Mouse (Mus musculus) MEL (cell line): ENCODE data around the gene Ccdc107. TPM values are rescaled to one million over a fixed set of nuclear protein-coding genes. Genes with fewer than 3 reads are reported as not detected.

Experiments
- DNase-seq: peaks from one replicate; pipeline ENCODE4 v3.0.0; 2011; ENCODE audit warnings: low read depth, low spot score
- H3K27ac ChIP-seq: 2 replicates; pipeline ENCODE4 v1.5.1; 2012; ENCODE audit warnings: low read depth, mild to moderate bottlenecking, control low read depth, low read length, moderate library complexity; ENCODE audit not compliant: control insufficient read depth
- H3K27me3 ChIP-seq, 2 experiments: fragments of 150-350 bp in 1 of 2; sonication (generic) in 1 of 2; 2 replicates each; pipeline ENCODE4 v1.6.1; 2012; ENCODE audit warnings: low read length in 2 of 2, mild to moderate bottlenecking in 2 of 2, improper control_type of control experiment in 1 of 2, moderate library complexity in 1 of 2; ENCODE audit not compliant: insufficient read depth in 2 of 2, control insufficient read depth in 1 of 2
- H3K36me3 ChIP-seq, 2 experiments: 2 replicates each; pipeline ENCODE4 v1.6.1; 2012 to 2014; ENCODE audit warnings: low read length in 2 of 2, improper control_type of control experiment in 1 of 2, inconsistent platforms in 1 of 2, mild to moderate bottlenecking in 1 of 2; ENCODE audit not compliant: insufficient read depth in 2 of 2, control insufficient read depth in 1 of 2
- H3K4me1 ChIP-seq, 2 experiments: fragments of 150-350 bp in 1 of 2; sonication (generic) in 1 of 2; 2 replicates each; pipeline ENCODE4 v1.6.1; 2012; ENCODE audit warnings: low read length in 2 of 2, improper control_type of control experiment in 1 of 2, mild to moderate bottlenecking in 1 of 2; ENCODE audit not compliant: insufficient read depth in 2 of 2, control insufficient read depth in 1 of 2
- H3K4me3 ChIP-seq, 2 experiments: fragments of 150-350 bp in 1 of 2; sonication (generic) in 1 of 2; 2 replicates each; pipeline ENCODE4 v1.5.1; 2012; ENCODE audit warnings: low read depth in 2 of 2, low read length in 2 of 2, mild to moderate bottlenecking in 2 of 2, moderate library complexity in 2 of 2, control low read depth in 1 of 2, improper control_type of control experiment in 1 of 2; ENCODE audit not compliant: control insufficient read depth in 1 of 2, insufficient read depth in 1 of 2
- H3K79me2 ChIP-seq: 2 replicates; pipeline ENCODE4 v1.6.1; 2012; ENCODE audit warnings: mild to moderate bottlenecking, low read length, moderate library complexity; ENCODE audit not compliant: control insufficient read depth, poor library complexity, insufficient read depth
- H3K9ac ChIP-seq: 2 replicates; pipeline ENCODE4 v1.6.1; 2012; ENCODE audit warnings: low read depth, mild to moderate bottlenecking, control low read depth, low read length, moderate library complexity; ENCODE audit not compliant: control insufficient read depth, poor library complexity, severe bottlenecking
- H3K9me3 ChIP-seq: fragments of 150-350 bp; sonication (generic); replicated peaks from 2 replicates; pipeline ENCODE4 v1.6.1; 2012; ENCODE audit warnings: mild to moderate bottlenecking, low read length, improper control_type of control experiment, moderate library complexity; ENCODE audit not compliant: insufficient read depth
- BHLHE40 ChIP-seq: IDR thresholded peaks from 2 replicates; pipeline ENCODE4 v1.6.1; 2012; ENCODE audit warnings: low read depth, mild to moderate bottlenecking, inconsistent platforms, low read length, improper control_type of control experiment, borderline replicate concordance
- CTCF ChIP-seq, 3 experiments: IDR thresholded peaks in 2 of 3; conservative IDR thresholded peaks in 1 of 3; 2 replicates each; pipeline ENCODE4 v1.5.1; 2011 to 2012; ENCODE audit warnings: low read length in 3 of 3, low read depth in 2 of 3, mild to moderate bottlenecking in 2 of 3, improper control_type of control experiment in 1 of 3, inconsistent platforms in 1 of 3, mixed read lengths in 1 of 3, moderate library complexity in 1 of 3; ENCODE audit not compliant: control insufficient read depth in 1 of 3, insufficient read depth in 1 of 3, poor library complexity in 1 of 3, severe bottlenecking in 1 of 3
- EP300 ChIP-seq, 2 experiments: IDR thresholded peaks; 2 replicates each; pipeline ENCODE4 v1.6.1; 2011; ENCODE audit warnings: improper control_type of control experiment in 2 of 2, low read length in 2 of 2, low read depth in 1 of 2, mild to moderate bottlenecking in 1 of 2
- ETS1 ChIP-seq: IDR thresholded peaks from 2 replicates; pipeline ENCODE4 v1.6.1; 2012; ENCODE audit warnings: low read depth, mild to moderate bottlenecking, inconsistent platforms, low read length, improper control_type of control experiment, moderate library complexity
- GATA1 ChIP-seq: IDR thresholded peaks from 2 replicates; pipeline ENCODE4 v1.6.1; 2011; ENCODE audit warnings: low read depth, low read length, improper control_type of control experiment
- HCFC1 ChIP-seq: IDR thresholded peaks from 2 replicates; pipeline ENCODE4 v1.6.1; 2012; ENCODE audit warnings: low read depth, mild to moderate bottlenecking, inconsistent platforms, low read length, improper control_type of control experiment, moderate library complexity
- KAT2A ChIP-seq: conservative IDR thresholded peaks from 2 replicates; pipeline ENCODE4 v1.6.1; 2012; ENCODE audit warnings: low read depth, low read length, improper control_type of control experiment, inconsistent platforms
- MAX ChIP-seq: IDR thresholded peaks from 2 replicates; pipeline ENCODE4 v1.6.1; 2011; ENCODE audit warnings: low read length, improper control_type of control experiment
- MAZ ChIP-seq: IDR thresholded peaks from 2 replicates; pipeline ENCODE4 v1.6.1; 2012; ENCODE audit warnings: low read depth, mild to moderate bottlenecking, inconsistent platforms, low read length, improper control_type of control experiment
- MYC ChIP-seq: IDR thresholded peaks from 2 replicates; pipeline ENCODE4 v1.6.1; 2011; ENCODE audit warnings: low read depth, mild to moderate bottlenecking, low read length, improper control_type of control experiment, moderate library complexity
- NRF1 ChIP-seq: IDR thresholded peaks from 2 replicates; pipeline ENCODE4 v1.6.1; 2014; ENCODE audit warnings: low read depth, mild to moderate bottlenecking, inconsistent platforms, low read length, improper control_type of control experiment, moderate library complexity; ENCODE audit not compliant: poor library complexity, insufficient read depth, severe bottlenecking
- POLR2A ChIP-seq, 2 experiments: IDR thresholded peaks; 2 replicates each; pipeline ENCODE4 v1.6.1; 2011 to 2012; ENCODE audit warnings: low read length in 2 of 2, mild to moderate bottlenecking in 2 of 2, control low read depth in 1 of 2, improper control_type of control experiment in 1 of 2, low read depth in 1 of 2, moderate library complexity in 1 of 2; ENCODE audit not compliant: control insufficient read depth in 1 of 2, insufficient read depth in 1 of 2, poor library complexity in 1 of 2
- POLR2AphosphoS2 ChIP-seq: IDR thresholded peaks from 2 replicates; pipeline ENCODE4 v1.6.1; 2011; ENCODE audit warnings: low read length, improper control_type of control experiment
- RAD21 ChIP-seq: IDR thresholded peaks from 2 replicates; pipeline ENCODE4 v1.6.1; 2011; ENCODE audit warnings: mild to moderate bottlenecking, low read depth, low read length, improper control_type of control experiment
- SIN3A ChIP-seq: IDR thresholded peaks from 2 replicates; pipeline ENCODE4 v1.6.1; 2012; ENCODE audit warnings: low read length, improper control_type of control experiment, inconsistent platforms
- SMC3 ChIP-seq: IDR thresholded peaks from 2 replicates; pipeline ENCODE4 v1.6.1; 2011; ENCODE audit warnings: low read depth, low read length, improper control_type of control experiment
- TBP ChIP-seq: IDR thresholded peaks from 2 replicates; pipeline ENCODE4 v1.8.0; 2011; ENCODE audit warnings: low read depth, low read length, improper control_type of control experiment
- TCF12 ChIP-seq: IDR thresholded peaks from 2 replicates; pipeline ENCODE4 v1.6.1; 2014; ENCODE audit warnings: low read depth, mild to moderate bottlenecking, inconsistent platforms, low read length, improper control_type of control experiment, moderate library complexity
- ZC3H11A ChIP-seq: IDR thresholded peaks from 2 replicates; pipeline ENCODE4 v1.6.1; 2012; ENCODE audit warnings: low read depth, mild to moderate bottlenecking, inconsistent platforms, low read length, improper control_type of control experiment
- ZMIZ1 ChIP-seq: IDR thresholded peaks from 2 replicates; pipeline ENCODE4 v1.6.1; 2012; ENCODE audit warnings: low read depth, mild to moderate bottlenecking, inconsistent platforms, low read length, improper control_type of control experiment, moderate library complexity
- ZNF384 ChIP-seq: IDR thresholded peaks from 2 replicates; pipeline ENCODE4 v1.6.1; 2012; ENCODE audit warnings: low read depth, mild to moderate bottlenecking, inconsistent platforms, low read length, improper control_type of control experiment
- polyA plus RNA-seq, 2 experiments: library from polyadenylated mRNA; stranded (reverse) in 1 of 2; unstranded in 1 of 2; fragments of >175 nt in 1 of 2; fragments of >200 nt in 1 of 2; gene quantifications; 2 replicates each; pipeline versions ENCODE4 v1.2.1 to v1.2.4; 2012; ENCODE audit warnings: low replicate concordance in 2 of 2, low read depth in 1 of 2; ENCODE audit not compliant: insufficient read length in 2 of 2, insufficient read depth in 1 of 2, missing spikeins in 1 of 2
- total RNA-seq: library from RNA; depleted of rRNA; stranded (reverse); fragments of 300-350 nt; gene quantifications from 2 replicates; pipeline ENCODE4 v1.2.3, GENCODE M21; 2012

Ccdc107 gene
- total and polyA plus RNA-seq, 3 experiments: 44.3 to 56.7 TPM; not detected in 1

DNA sequence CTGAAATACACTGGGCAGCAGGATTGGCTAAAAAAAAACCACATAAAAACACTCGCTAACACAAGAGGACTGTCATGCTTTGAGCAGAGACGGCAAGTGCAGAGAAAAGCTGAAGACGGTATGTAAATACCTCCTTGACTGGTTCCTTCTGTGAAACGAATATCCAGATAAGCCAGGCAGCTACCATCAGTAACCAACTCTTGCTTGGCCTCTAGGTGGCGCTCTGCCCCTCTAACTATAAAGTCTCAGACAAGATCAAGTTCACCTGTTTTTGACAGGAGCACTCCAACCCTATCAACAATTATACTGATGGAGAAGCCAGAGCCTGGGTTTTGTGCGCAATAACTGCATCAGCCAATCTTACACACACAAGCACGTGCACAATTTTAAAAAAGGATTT is 37.9 kb downstream of the Ccdc107 start:
- Histone ChIP-seq H3K27me3 (peaks cover 0 to 3% of the 10 kb centered on the region in 2 experiments; a peak in 1 of 4 replicates), H3K9ac (no peak overlapping the region), H3K4me1 (peaks cover 0 to 8% of the 10 kb centered on the region in 2 experiments; a peak in 2 of 4 replicates), H3K36me3 (peaks cover 0 to 8% of the 10 kb centered on the region in 2 experiments; a peak in 2 of 4 replicates), H3K79me2 (no peaks in the 10 kb centered on the region), H3K9me3 (no peaks in the 10 kb centered on the region), H3K4me3 (no peak overlapping the region), H3K27ac (no peak overlapping the region)
- peak; percentile 92 for DNase-seq
- peak; percentile 77 to 92 (median 91) for TF ChIP-seq CTCF (IDR thresholded peaks at IDR 0.05 in 2 of 3, conservative IDR thresholded peaks at IDR 0.05 in 1 of 3; ENCODE audit: control insufficient read depth in 1 of 3, insufficient read depth in 1 of 3, low read depth in 2 of 3, low read length in 3 of 3, poor library complexity in 1 of 3, severe bottlenecking in 1 of 3)
- peak; percentile 24; the same call in 1 of the 2 replicates for TF ChIP-seq TCF12
- TF ChIP-seq GATA1: 0 out of 2 replicates have a peak, but pooled peaks have one; percentile 58
- TF ChIP-seq ZMIZ1: 0 out of 2 replicates have a peak, but pooled peaks have one; percentile 42
- 0 out of 2 replicates have a peak, but pooled peaks have one; percentile 5 for TF ChIP-seq ZNF384
- 0 out of 2 replicates have a peak, but pooled peaks have one; percentile 45 for TF ChIP-seq HCFC1
- TF ChIP-seq ETS1: no peak
- TF ChIP-seq SIN3A: peak; percentile 88
- TF ChIP-seq SMC3: peak; percentile 81
- TF ChIP-seq MAX: peak; percentile 41; the same call in 1 of the 2 replicates
- TF ChIP-seq KAT2A: no peak
- 0 out of 2 replicates have a peak, but pooled peaks have one; percentile 12 for TF ChIP-seq TBP
- peak; percentile 63; the same call in 1 of the 2 replicates for TF ChIP-seq POLR2AphosphoS2
- TF ChIP-seq MAZ: peak; percentile 39; the same call in 1 of the 2 replicates
- TF ChIP-seq MYC: 0 out of 2 replicates have a peak, but pooled peaks have one; percentile 23
- no peak for TF ChIP-seq POLR2A (IDR thresholded peaks at IDR 0.05; ENCODE audit: control insufficient read depth in 1 of 2, insufficient read depth in 1 of 2, low read depth in 1 of 2, low read length in 2 of 2, poor library complexity in 1 of 2)
- TF ChIP-seq RAD21: peak; percentile 78
- no peak for TF ChIP-seq BHLHE40
- no peak for TF ChIP-seq NRF1
- 0 out of 4 replicates have a peak, but pooled peaks of 1 of the 2 experiments have one; percentile 8 for TF ChIP-seq EP300 (IDR thresholded peaks at IDR 0.05; ENCODE audit: low read depth in 1 of 2, low read length in 2 of 2)
- peak; percentile 78 for TF ChIP-seq ZC3H11A
